Mouse (Mus musculus): ENCODE results near the gene Ptgs1.

DNA sequence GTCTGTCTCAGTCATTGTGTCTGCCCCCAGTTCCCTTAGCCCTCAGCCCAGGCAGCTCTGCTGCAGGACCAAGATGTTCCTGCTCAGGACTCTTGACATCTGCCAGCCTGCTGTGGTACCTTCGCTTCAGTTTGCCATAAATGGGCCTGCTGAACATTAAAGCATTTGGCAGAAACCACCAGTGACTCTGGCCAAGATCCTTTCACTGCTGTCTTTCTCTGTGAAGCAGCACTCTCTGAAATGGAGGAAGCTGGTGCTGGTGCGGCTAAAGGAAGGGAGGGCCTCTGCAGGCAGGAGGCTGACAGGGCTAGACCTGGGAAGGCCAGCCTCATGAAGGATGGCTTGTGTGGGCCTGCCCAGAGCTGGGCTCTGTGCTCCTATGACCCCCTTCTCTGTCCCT lies 46.9 kb upstream of the Ptgs1 start:
- TF ChIP-seq POLR2A (IDR thresholded peaks at IDR 0.05; ENCODE audit: low read depth, low read length) = no peak
- no peak for TF ChIP-seq CTCF (IDR thresholded peaks at IDR 0.05; ENCODE audit: extremely low read depth, insufficient read depth, insufficient read length, insufficient replicate concordance)
